Comparison of ENCODE assay signal across 15 mouse cellular contexts in genomic region chr17:73226595-73226994, GRCm38 (mm10).
A peak's percentile ranks its signal among the peaks of the same experiment; 100 is the strongest.
DNase-seq lines count a peak whose midpoint lies in the region; ATAC-seq and TF ChIP-seq lines count a peak whose summit lies in the region.
"Had no signal": no experiment of that assay in that cellular context is flagged by ENCODE, and none has a peak within 500 bp of the region (broad histone marks: within the 10 kb centered on the region; RNA-seq: fewer than 3 reads in every experiment).

No protein-coding gene starts in this region.

- 70% methylated on average over 2 of the region's 2 CpGs for whole genome bisulfite sequencing in heart, embryonic 11.5 days (ENCODE audit: insufficient replicate concordance)
- WGBS in heart, embryonic 16.5 days, result 58% methylated on average over 2 of the region's 2 CpGs
- WGBS in midbrain, embryonic 14.5 days, result 86% methylated on average over 2 of the region's 2 CpGs
- 88% methylated on average over 2 of the region's 2 CpGs for WGBS in embryonic facial prominence, embryonic 10.5 days
- WGBS in cerebellum, adult 2 months, result 97% methylated on average over 2 of the region's 2 CpGs

- no peak for TF ChIP-seq POLR2A in cerebellum, adult 2 months (IDR thresholded peaks at IDR 0.05; ENCODE audit: borderline replicate concordance, insufficient read depth, low read length)

- H3K27me3 ChIP-seq in heart, embryonic 11.5 days (ENCODE audit: control insufficient read depth, insufficient read depth, low read length), result no peaks in the 10 kb centered on the region
- no peaks in the 10 kb centered on the region for H3K27me3 ChIP-seq in G1E (ENCODE audit: insufficient read depth, low read length)
- no peaks in the 10 kb centered on the region for H3K27me3 ChIP-seq in heart, embryonic 16.5 days (ENCODE audit: control insufficient read depth, insufficient read depth, low read length)
- H3K27me3 ChIP-seq in midbrain, embryonic 14.5 days (ENCODE audit: control insufficient read depth, insufficient read depth, low read length), result no peaks in the 10 kb centered on the region
- no peaks in the 10 kb centered on the region for H3K27me3 ChIP-seq in embryonic facial prominence, embryonic 10.5 days (replicated peaks; ENCODE audit: low read depth, poor library complexity, severe bottlenecking)
- no peaks in the 10 kb centered on the region for H3K27me3 ChIP-seq in cerebellum, adult 2 months (ENCODE audit: control insufficient read depth, insufficient read depth, low read length)
- H3K27me3 ChIP-seq: embryonic facial prominence, embryonic 12.5 days; limb, embryonic 15.5 days; Patski had no signal

- ATAC-seq in heart, embryonic 11.5 days (replicated peaks; ENCODE audit: insufficient number of reproducible peaks, low FRiP score, low TSS enrichment), result no peak
- peak; percentile 51 for ATAC-seq in G1E (ENCODE audit: extremely low read depth, insufficient number of reproducible peaks, low FRiP score, poor library complexity, severe bottlenecking)
- ATAC-seq in heart, embryonic 16.5 days (replicated peaks; ENCODE audit: extremely low read depth, insufficient read depth, low FRiP score), result no peak
- ATAC-seq in midbrain, embryonic 14.5 days (ENCODE audit: low FRiP score, low TSS enrichment), result no peak
- ATAC-seq: Patski had no signal

- no peaks in the 10 kb centered on the region for H3K9me3 ChIP-seq in heart, embryonic 11.5 days (replicated peaks; ENCODE audit: control insufficient read depth, low read length)
- no peaks in the 10 kb centered on the region for H3K9me3 ChIP-seq in G1E (replicated peaks)
- H3K9me3 ChIP-seq in heart, embryonic 16.5 days (replicated peaks; ENCODE audit: control insufficient read depth, low read length), result no peaks in the 10 kb centered on the region
- no peaks in the 10 kb centered on the region for H3K9me3 ChIP-seq in midbrain, embryonic 14.5 days (ENCODE audit: control insufficient read depth, low read length)
- H3K9me3 ChIP-seq in embryonic facial prominence, embryonic 10.5 days, result no peaks in the 10 kb centered on the region
- H3K9me3 ChIP-seq: embryonic facial prominence, embryonic 12.5 days; limb, embryonic 15.5 days had no signal

- H3K4me1 ChIP-seq in heart, embryonic 11.5 days (ENCODE audit: control insufficient read depth, insufficient read depth, low read length), result peaks cover 42% of the 10 kb centered on the region
- H3K4me1 ChIP-seq in G1E (ENCODE audit: insufficient read depth, low read depth, low read length), result peaks cover 69% of the 10 kb centered on the region
- peaks cover 49% of the 10 kb centered on the region for H3K4me1 ChIP-seq in heart, embryonic 16.5 days (ENCODE audit: control insufficient read depth, insufficient read depth, low read length)
- peaks cover 17% of the 10 kb centered on the region for H3K4me1 ChIP-seq in midbrain, embryonic 14.5 days (ENCODE audit: control insufficient read depth, insufficient read depth, low read length)
- H3K4me1 ChIP-seq in embryonic facial prominence, embryonic 10.5 days, result peaks cover 25% of the 10 kb centered on the region
- peaks cover 3% of the 10 kb centered on the region for H3K4me1 ChIP-seq in cerebellum, adult 2 months (ENCODE audit: control insufficient read depth, insufficient read depth, low read length)

- H3K4me3 ChIP-seq in heart, embryonic 11.5 days (ENCODE audit: low read depth, low read length), result no peak overlapping the region
- H3K4me3 ChIP-seq in G1E (ENCODE audit: low read depth, low read length), result no peak overlapping the region
- H3K4me3 ChIP-seq in heart, embryonic 16.5 days (ENCODE audit: low read length), result no peak overlapping the region
- H3K4me3 ChIP-seq in midbrain, embryonic 14.5 days (replicated peaks; ENCODE audit: low read depth, low read length), result no peak overlapping the region
- H3K4me3 ChIP-seq in embryonic facial prominence, embryonic 10.5 days, result no peak overlapping the region
- H3K4me3 ChIP-seq in cerebellum, adult 2 months (replicated peaks; ENCODE audit: insufficient read depth, low read depth, low read length), result no peak overlapping the region
- H3K4me3 ChIP-seq: embryonic facial prominence, embryonic 12.5 days; layer of hippocampus, adult 2 months; limb, embryonic 15.5 days had no signal

- H3K36me3 ChIP-seq in heart, embryonic 11.5 days (ENCODE audit: control insufficient read depth, insufficient read depth, low read length), result no peaks in the 10 kb centered on the region
- H3K36me3 ChIP-seq in G1E (replicated peaks), result peaks cover 22% of the 10 kb centered on the region
- H3K36me3 ChIP-seq in heart, embryonic 16.5 days (ENCODE audit: control insufficient read depth, insufficient read depth), result peaks cover 5% of the 10 kb centered on the region; the same call in 1 of the 2 replicates
- no peaks in the 10 kb centered on the region for H3K36me3 ChIP-seq in midbrain, embryonic 14.5 days (ENCODE audit: control insufficient read depth, insufficient read depth, low read length)
- no peaks in the 10 kb centered on the region; the same call in 1 of the 2 replicates for H3K36me3 ChIP-seq in embryonic facial prominence, embryonic 10.5 days (replicated peaks)
- H3K36me3 ChIP-seq: embryonic facial prominence, embryonic 12.5 days had no signal

- peak overlapping the region; percentile 29; the same call in 1 of the 2 replicates for H3K4me2 ChIP-seq in heart, embryonic 11.5 days
- no peak overlapping the region for H3K4me2 ChIP-seq in heart, embryonic 16.5 days (ENCODE audit: low read depth, low read length)
- no peak overlapping the region for H3K4me2 ChIP-seq in midbrain, embryonic 14.5 days (ENCODE audit: low read length)
- H3K4me2 ChIP-seq: embryonic facial prominence, embryonic 12.5 days; limb, embryonic 15.5 days had no signal

- no peak overlapping the region for H3K9ac ChIP-seq in heart, embryonic 11.5 days (ENCODE audit: low read depth, low read length)
- peak overlapping the region; percentile 2; the same call in 1 of the 2 replicates for H3K9ac ChIP-seq in heart, embryonic 16.5 days (ENCODE audit: low read length)
- H3K9ac ChIP-seq in midbrain, embryonic 14.5 days (replicated peaks; ENCODE audit: low read length), result no peak overlapping the region
- H3K9ac ChIP-seq: embryonic facial prominence, embryonic 12.5 days; limb, embryonic 15.5 days had no signal

- no peak for DNase-seq in heart, adult 9 months (ENCODE audit: low spot score in 2 of 2)
- DNase-seq in G1E (ENCODE audit: low spot score), result peak; percentile 26
- DNase-seq in midbrain, embryonic 14.5 days, result no peak
- DNase-seq in embryonic facial prominence, embryonic 10.5 days (ENCODE audit: low spot score), result no peak
- DNase-seq in gastrocnemius, adult 18-20 months (ENCODE audit: low spot score), result no peak
- no peak for DNase-seq in cerebellum, adult 2 months
- DNase-seq: cerebellum, postnatal 14 days; gastrocnemius, postnatal 36 days; kidney, adult 18-20 months had no signal

- TF ChIP-seq CTCF in G1E (IDR thresholded peaks at IDR 0.05; ENCODE audit: low read depth, low read length), result no peak
- TF ChIP-seq CTCF in cerebellum, adult 2 months (IDR thresholded peaks at IDR 0.05; ENCODE audit: borderline replicate concordance, insufficient read depth, low read depth, low read length), result no peak

- H3K27ac ChIP-seq in heart, embryonic 11.5 days (ENCODE audit: low read depth, low read length), result peak overlapping the region; percentile 92
- H3K27ac ChIP-seq in heart, embryonic 16.5 days (ENCODE audit: low read length), result peak overlapping the region; percentile 99
- H3K27ac ChIP-seq in midbrain, embryonic 14.5 days (replicated peaks; ENCODE audit: low read depth, low read length), result peak overlapping the region; percentile 81
- H3K27ac ChIP-seq in embryonic facial prominence, embryonic 10.5 days (replicated peaks), result no peak overlapping the region
- no peak overlapping the region for H3K27ac ChIP-seq in cerebellum, adult 2 months (ENCODE audit: insufficient read depth, low read length)
- H3K27ac ChIP-seq: limb, embryonic 15.5 days had no signal

Comparison
In these comparisons a context has a peak if more than half of its experiments do, and no peak if none do; other contexts are left out.
1. H3K27ac ChIP-seq: peak in heart, embryonic 11.5 days (single experiment), heart, embryonic 16.5 days (single experiment) and midbrain, embryonic 14.5 days (single experiment); none in embryonic facial prominence, embryonic 10.5 days (single experiment) and cerebellum, adult 2 months (single experiment).